Mouse (Mus musculus): Measurements from ENCODE around the gene Samd4.

Gene Samd4

GRCm38 (mm10) chr14:47000786-47001761 is 118.4 kb downstream of the Samd4 start:
- DNase-seq: no peak

- peak; percentile 36 for DNase-seq
Measured at GRCm38 (mm10) chr14:47004161-47004560, 121.5 kb downstream of the Samd4 start.

DNA sequence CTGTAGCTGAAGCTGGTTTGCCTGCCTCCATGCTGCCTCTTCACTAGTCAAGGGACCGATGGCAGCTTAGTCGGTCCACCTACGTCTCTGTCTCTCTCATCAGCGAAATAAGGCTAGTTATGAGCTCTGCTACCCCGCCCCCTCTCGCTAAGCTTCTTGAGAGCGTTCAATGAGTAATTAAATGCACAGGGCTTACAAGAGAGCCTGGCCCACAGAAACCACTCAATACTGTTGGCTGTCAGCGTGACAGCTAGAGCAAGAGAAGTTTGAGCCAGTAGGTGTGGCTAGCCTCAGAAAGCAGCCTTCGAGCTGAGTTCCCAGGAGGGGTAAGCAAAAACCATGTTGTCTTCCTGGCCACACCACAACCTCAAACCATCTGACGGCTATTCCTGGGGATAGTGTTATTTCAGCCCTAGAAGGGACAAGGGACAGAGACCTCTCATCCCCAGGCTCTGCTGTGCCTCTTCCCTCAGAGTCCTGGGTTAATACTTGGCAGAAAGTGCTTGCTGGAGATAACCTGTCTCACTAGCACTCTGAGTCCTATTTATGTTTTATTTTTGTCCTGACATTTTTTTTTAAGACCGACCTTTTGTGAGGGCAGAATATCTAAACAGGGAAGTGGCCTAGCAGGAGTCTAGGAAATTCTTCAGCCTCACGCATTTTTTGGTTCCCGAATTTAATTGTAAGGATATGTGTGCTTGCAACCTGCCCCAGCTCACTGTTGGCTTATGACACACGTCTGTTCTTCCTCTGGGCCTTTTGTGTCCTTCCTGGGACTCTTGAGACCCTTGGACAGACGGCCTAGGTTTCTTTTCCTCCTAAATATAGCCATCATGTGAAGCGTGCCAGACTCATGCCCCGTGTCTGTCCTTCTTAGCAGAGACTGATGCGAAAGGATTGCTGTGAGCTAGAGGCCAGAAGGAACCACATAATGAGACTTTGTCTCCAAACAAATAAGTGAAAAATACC is 128.8 kb downstream of the Samd4 start:
- DNase-seq: no peak

- no peak for DNase-seq
Measured at GRCm38 (mm10) chr14:47015618-47016017, 133.0 kb downstream of the Samd4 start.

- DNase-seq: no peak
Measured at GRCm38 (mm10) chr14:47017658-47018057, 135.0 kb downstream of the Samd4 start.

GRCm38 (mm10) chr14:47020886-47021285 is 138.2 kb downstream of the Samd4 start:
- DNase-seq: no peak

- DNase-seq: no peak
Measured at GRCm38 (mm10) chr14:47023529-47023928, 140.9 kb downstream of the Samd4 start.

- DNase-seq: no peak
Measured at GRCm38 (mm10) chr14:47027431-47028118, 144.9 kb downstream of the Samd4 start.

- DNase-seq: no peak
Measured at GRCm38 (mm10) chr14:47031542-47031941, 148.9 kb downstream of the Samd4 start.

DNA sequence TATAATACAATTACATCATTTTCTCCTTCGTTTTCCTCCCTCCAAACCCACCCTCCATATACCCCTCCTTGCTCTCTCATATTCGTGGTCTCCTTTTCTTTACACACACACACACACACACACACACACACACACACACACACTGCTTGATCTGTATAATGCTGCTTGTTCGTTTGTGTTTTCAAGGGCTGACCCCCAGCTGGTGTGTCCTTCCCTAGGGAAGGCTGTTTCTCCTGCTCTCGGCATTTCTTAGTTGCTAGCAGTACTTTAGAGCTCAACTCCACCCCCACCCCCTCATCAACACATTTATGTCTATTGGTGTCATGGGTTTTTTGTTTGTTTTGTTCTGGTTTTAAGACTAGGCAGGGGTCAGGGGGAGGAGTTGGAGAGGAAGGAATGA is 149.5 kb downstream of the Samd4 start:
- DNase-seq: no peak

DNA sequence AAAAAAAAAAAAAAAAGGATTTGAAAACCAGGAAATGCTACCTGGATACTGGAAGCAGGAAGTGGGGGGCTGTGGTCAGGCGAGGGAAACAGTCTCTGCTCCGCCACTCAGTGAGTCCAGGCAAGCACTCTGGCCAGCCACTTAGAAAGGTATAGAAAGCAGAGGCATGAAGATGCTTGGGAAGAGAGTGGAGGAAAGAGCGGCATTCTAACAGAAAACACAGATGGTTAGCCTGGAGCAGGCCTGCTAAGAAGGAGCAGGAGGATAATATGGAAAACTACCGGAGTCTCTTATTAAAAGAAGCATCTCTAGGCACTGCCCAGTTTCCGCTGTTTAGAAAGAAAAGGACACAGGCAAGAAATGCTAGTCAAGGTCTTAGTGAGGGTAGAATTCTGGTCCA is 150.8 kb downstream of the Samd4 start:
- DNase-seq: no peak

- no peak for DNase-seq
Measured at GRCm38 (mm10) chr14:47041699-47042098, 159.0 kb downstream of the Samd4 start.

DNA sequence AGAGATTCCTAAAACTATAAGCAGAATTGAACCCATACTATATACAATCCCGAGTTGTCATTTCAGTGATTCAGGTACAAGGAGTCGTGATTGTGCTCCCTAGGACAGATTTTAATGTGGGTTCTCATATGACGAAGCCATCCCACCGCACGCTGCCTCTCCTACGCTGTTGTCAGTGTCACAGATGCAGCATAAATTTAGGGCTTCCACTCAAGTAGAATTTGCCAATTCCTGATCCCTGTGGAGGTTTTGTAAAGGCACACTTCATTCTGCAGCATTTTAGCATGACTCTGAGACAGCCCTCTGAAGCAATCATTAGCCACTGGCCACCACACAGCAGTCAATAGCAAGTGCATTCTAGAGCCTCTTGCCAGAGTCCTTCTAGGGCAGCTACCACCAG is 166.4 kb downstream of the Samd4 start:
- no peak for DNase-seq

DNA sequence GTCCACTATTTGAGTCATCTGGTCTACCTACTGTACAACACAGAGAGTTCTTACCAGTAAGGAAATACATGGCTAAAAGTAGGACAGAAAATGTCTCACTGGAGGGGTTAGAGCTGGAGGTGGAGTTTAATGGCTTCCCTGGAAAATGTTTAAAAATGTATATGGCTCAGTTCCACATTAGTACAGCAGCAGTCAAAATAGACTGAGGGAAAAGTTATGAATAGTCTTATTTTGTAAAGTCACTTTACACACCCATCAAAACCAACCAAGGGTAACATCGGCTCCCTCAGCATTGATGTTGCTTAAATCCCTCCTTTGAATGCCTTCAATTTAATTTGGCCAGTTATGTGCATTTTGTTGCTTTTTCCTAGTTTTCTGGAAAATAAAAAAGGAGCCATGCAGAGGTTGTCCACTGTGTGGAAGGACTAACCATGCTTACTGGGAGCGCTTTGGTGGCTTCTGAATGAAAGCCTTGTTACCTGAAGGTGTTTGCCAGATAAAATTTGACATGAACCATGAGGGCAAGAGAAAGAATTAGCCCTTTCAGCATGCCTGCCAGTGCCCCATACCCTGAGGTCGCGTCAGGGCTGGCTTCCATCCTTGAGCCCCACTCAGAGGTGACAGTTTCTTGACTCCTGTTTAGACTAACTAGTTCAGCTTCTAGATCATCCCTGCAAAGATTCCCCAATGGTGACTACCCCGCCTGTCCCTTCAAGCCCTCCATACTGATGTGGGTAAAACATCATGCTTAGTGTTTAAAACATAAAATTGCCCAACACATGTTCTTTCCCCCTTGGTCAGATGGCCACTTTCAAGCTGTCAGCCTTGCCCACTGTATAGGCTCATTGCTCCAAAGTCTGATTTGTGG is 169.3 kb downstream of the Samd4 start:
- no peak for DNase-seq

DNA sequence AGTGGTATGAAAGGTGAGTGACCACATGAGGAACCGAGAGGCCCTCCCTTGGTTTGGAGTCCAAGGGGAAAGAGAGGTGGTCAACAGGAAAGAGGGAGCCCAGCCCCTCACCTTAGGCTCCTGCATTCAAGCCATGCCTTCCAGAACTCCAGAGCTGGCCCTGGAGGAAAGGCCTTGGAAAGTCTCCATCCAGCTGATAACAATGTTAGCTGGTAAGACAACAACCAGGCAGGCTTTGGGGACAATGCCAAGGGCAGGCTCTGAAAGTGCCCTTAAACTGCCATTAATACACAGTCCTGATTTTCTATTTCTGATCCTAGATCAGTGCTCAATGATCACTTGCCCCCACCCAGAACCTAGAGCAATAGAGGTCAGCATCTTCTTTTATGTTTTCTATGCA is 170.4 kb downstream of the Samd4 start:
- no peak for DNase-seq

- no peak for DNase-seq
Measured at GRCm38 (mm10) chr14:47053824-47054223, 171.2 kb downstream of the Samd4 start.

DNA sequence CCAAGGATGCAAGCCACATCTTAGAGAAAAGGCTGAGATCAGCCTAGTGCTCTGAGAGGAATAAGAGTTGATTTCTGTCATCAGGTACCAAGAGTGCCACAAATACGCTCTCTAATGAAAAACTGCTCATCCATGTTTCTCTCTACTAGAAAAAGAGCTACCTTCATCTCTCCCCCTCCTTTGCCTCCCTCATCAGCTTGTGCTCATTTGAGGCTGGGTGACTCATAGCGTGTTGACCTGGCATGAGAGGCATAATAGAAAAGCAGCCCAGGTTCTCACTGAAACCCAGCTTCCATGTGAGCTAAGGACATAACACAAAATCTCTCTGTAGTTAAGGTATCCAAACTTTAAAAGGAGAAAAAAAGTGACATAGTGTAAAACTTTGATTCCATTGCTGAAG is 176.3 kb downstream of the Samd4 start:
- DNase-seq: no peak

- no peak for DNase-seq
Measured at GRCm38 (mm10) chr14:47065067-47065466, 182.4 kb downstream of the Samd4 start.

GRCm38 (mm10) chr14:47066901-47067300 is 184.2 kb downstream of the Samd4 start:
- peak; percentile 14 for DNase-seq

DNA sequence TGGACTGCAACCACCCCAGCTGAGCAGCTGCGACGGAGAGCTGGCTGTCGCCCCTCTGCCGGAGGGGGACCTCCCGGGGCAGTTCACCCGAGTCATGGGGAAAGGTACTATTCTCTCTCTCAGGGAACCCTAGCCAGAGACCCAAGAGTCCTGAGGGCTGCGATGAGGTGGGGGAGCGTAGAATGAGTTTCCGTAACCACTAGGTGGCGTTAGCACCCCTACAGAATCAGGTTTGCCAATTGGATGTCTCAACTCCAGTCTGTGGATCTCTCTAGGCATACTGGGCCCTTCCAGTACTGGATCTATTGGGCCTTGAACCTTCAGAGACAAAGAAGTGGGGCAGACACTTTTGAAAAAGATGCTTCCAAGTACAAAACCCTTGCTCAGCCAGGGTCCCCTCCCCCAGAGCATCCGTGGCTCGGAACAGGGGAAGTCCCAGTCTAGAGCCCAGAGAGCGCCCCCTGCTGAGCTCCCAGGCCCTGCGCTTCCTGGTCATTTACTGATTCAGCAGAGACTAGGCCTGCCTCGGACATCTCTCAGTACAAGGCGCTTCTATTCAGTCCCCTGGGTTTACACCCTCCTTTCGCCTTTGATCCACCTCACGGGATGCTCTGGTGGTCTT is 191.5 kb downstream of the Samd4 start:
- DNase-seq: peak; percentile 25

DNA sequence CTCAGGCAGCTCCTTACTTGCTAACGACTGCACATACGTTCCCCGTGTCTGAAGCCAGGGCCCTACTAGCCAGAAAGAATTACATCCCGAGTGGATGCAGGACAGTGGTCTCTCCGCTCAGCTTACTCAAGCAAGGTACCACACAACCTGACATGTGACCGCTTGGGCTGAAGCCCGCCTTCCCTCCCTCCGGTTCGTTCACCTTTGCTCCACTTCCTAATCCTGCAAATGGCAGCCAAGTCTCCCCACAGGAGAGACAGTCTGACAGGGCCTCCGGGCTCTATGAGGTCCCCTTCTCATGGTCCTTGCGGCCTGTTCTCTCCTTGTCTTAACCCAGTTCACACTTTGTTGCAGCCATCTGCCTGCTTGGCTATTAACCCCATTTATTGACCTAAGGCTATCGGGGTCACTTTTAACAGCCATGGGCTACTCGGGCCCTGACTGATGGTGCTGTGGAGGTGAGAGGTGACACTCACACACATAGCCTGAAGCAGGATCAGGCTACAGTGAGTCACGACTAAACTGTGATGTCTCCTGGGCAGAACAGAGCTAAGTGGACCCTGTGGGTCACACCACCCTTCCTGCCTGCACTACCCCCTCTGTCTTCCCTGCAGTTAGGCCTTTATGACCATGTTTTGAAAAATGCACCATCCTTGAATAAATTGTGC is 192.5 kb downstream of the Samd4 start:
- DNase-seq: no peak

All from kidney, adult 18-20 months (tissue).